Mouse (Mus musculus) bone marrow macrophage, adult 2 months (primary cell): ENCODE measurements at regions not wholly inside any gene's neighbourhood (a gene's known extent, or its start where the extent isn't known, plus 50 kb on each side); places are given as distances from the start of the nearest gene placed in this dataset.

ENCODE experiments used
- CTCF ChIP-seq: IDR thresholded peaks from 2 replicates; pipeline ENCODE4 v1.5.1; 2012; ENCODE audit warnings: low read depth, mild to moderate bottlenecking, low read length, moderate library complexity
- POLR2A ChIP-seq: IDR thresholded peaks from 2 replicates; pipeline ENCODE4 v1.6.1; 2012; ENCODE audit warnings: mild to moderate bottlenecking, low read depth, low read length, borderline replicate concordance

DNA sequence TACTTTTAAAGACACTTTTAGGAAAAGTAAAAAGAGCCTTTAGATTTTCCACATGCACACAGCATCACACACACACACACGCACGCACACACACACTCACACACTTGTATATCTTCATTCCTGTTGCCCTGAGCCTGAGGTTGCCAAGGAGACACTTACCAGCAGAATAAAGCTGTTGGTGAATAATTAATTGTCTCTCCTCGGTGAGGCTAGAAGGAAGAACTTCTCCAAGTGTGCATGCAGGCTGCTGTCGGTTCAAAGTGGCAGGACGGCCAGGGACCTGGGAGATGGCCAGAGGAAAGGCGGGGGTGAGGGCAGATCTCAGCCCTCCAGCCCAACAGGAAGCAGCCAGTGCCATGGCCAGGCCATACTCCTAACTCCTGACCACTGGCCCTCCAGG lies 98.6 kb upstream of the Prok2 start:
- TF ChIP-seq POLR2A: no peak
- TF ChIP-seq CTCF: no peak
